Mouse (Mus musculus) forebrain, postnatal 0 days (tissue): Measurements from ENCODE around the gene Hspb6. TPM values are rescaled to one million over a fixed set of nuclear protein-coding genes. Genes with fewer than 3 reads are reported as not detected.

Experiments
- ATAC-seq: fragments of 200-750 bp; cut with Nextera tagmentation; 2 replicates; pipeline ENCODE4 v1.8.0; 2017; ENCODE audit warnings: mild to moderate bottlenecking, moderate library complexity
- DNase-seq: peaks from one replicate; pipeline ENCODE4 v3.0.0-alpha.2; 2015
- H3K27ac ChIP-seq: fragments of 300-500 bp; sonication (generic); 2 replicates; pipeline ENCODE4 v1.5.1; 2014; ENCODE audit warnings: low read depth, mild to moderate bottlenecking, antibody characterized with exemption, low read length, moderate library complexity, mixed read lengths
- H3K27me3 ChIP-seq: fragments of 300-500 bp; sonication (generic); 2 replicates; pipeline ENCODE4 v1.6.1; 2014; ENCODE audit warnings: mild to moderate bottlenecking, low read length, mixed read lengths; ENCODE audit not compliant: insufficient read depth
- H3K36me3 ChIP-seq: fragments of 300-500 bp; sonication (generic); 2 replicates; pipeline ENCODE4 v1.6.1; 2014; ENCODE audit warnings: mild to moderate bottlenecking, moderate library complexity; ENCODE audit not compliant: insufficient read depth
- H3K4me1 ChIP-seq: fragments of 300-500 bp; sonication (generic); 2 replicates; pipeline ENCODE4 v1.6.1; 2014; ENCODE audit warnings: antibody characterized with exemption; ENCODE audit not compliant: insufficient read depth
- H3K4me2 ChIP-seq: fragments of 300-500 bp; sonication (generic); 2 replicates; pipeline ENCODE4 v1.6.1; 2014; ENCODE audit warnings: low read depth, mild to moderate bottlenecking, moderate library complexity
- H3K4me3 ChIP-seq: fragments of 300-500 bp; sonication (generic); 2 replicates; pipeline ENCODE4 v1.5.1; 2014; ENCODE audit warnings: low read depth, low read length, mixed read lengths
- H3K9ac ChIP-seq: fragments of 300-500 bp; sonication (generic); 2 replicates; pipeline ENCODE4 v1.6.1; 2014; ENCODE audit warnings: mild to moderate bottlenecking
- H3K9me3 ChIP-seq: fragments of 300-500 bp; sonication (generic); 2 replicates; pipeline ENCODE4 v1.6.1; 2016; ENCODE audit warnings: low read length
- CTCF ChIP-seq: sonication (generic); IDR thresholded peaks from 2 replicates; pipeline ENCODE4 v1.5.1; 2016; ENCODE audit warnings: antibody characterized with exemption, control low read depth, low read depth
- WGBS: fragments of 180-500 bp; shearing (Covaris S2); extraction: QIAGEN DNeasy Blood & Tissue Kit; methylation state at CpG from one replicate; pipeline ENCODE4 v1.1.7; 2014; 5-methylcytosine and 5-hydroxymethylcytosine counted together
- polyA plus RNA-seq: library from polyadenylated mRNA; unstranded; fragments of >200 nt; fragmentation: Nextera tagmentation; extraction: Ambion mirVana; gene quantifications from 2 replicates; pipeline ENCODE4 v1.2.1, GENCODE M21; 2015
- total RNA-seq: library from RNA; depleted of rRNA; stranded (reverse); fragments of >200 nt; gene quantifications from 2 replicates; pipeline ENCODE4 v1.2.3, GENCODE M21; 2014

Gene Hspb6
- total and polyA plus RNA-seq, 2 experiments from 2014 or later: 4.1 to 14.0 TPM

- TF ChIP-seq CTCF: no peak
- no peak overlapping the region for H3K4me2 ChIP-seq
- H3K27ac ChIP-seq: no peak overlapping the region
- ATAC-seq (no peak), DNase-seq (no peak)
- H3K27me3 ChIP-seq: no peaks in the 10 kb centered on the region
- no peak overlapping the region for H3K9ac ChIP-seq
- 89% methylated on average over 11 of the region's 11 CpGs for WGBS
- no peaks in the 10 kb centered on the region for H3K9me3 ChIP-seq
- no peak overlapping the region for H3K4me3 ChIP-seq
- H3K4me1 ChIP-seq: no peaks in the 10 kb centered on the region
- peaks cover 65% of the 10 kb centered on the region for H3K36me3 ChIP-seq
Measured at GRCm38 (mm10) chr7:30567555-30567954, 15.6 kb downstream of the Hspb6 start.

GRCm38 (mm10) chr7:30572389-30572788, 20.4 kb downstream of the Hspb6 start:
- Histone ChIP-seq H3K9ac (no peak overlapping the region), H3K4me3 (no peak overlapping the region), H3K4me1 (no peaks in the 10 kb centered on the region), H3K36me3 (peaks cover 96% of the 10 kb centered on the region), H3K27me3 (no peaks in the 10 kb centered on the region), H3K9me3 (no peaks in the 10 kb centered on the region), H3K27ac (no peak overlapping the region), H3K4me2 (no peak overlapping the region)
- no peak for TF ChIP-seq CTCF
- ATAC-seq: no peak
- 82% methylated on average over 5 of the region's 5 CpGs for WGBS
- no peak for DNase-seq

- DNase-seq (no peak), ATAC-seq (no peak)
- no peak overlapping the region for H3K4me2 ChIP-seq
- no peaks in the 10 kb centered on the region for H3K9me3 ChIP-seq
- H3K36me3 ChIP-seq: peaks cover 98% of the 10 kb centered on the region
- no peaks in the 10 kb centered on the region for H3K4me1 ChIP-seq
- no peak for TF ChIP-seq CTCF
- H3K27me3 ChIP-seq: no peaks in the 10 kb centered on the region
- no peak overlapping the region for H3K9ac ChIP-seq
- H3K4me3 ChIP-seq: no peak overlapping the region
- H3K27ac ChIP-seq: no peak overlapping the region
- 66% methylated on average over 2 of the region's 2 CpGs for WGBS
Measured at GRCm38 (mm10) chr7:30572969-30573368, 21.0 kb downstream of the Hspb6 start.

- H3K27me3 ChIP-seq: no peaks in the 10 kb centered on the region
- peaks cover 98% of the 10 kb centered on the region for H3K36me3 ChIP-seq
- H3K4me3 ChIP-seq: no peak overlapping the region
- H3K4me1 ChIP-seq: no peaks in the 10 kb centered on the region
- TF ChIP-seq CTCF: no peak
- H3K9ac ChIP-seq: no peak overlapping the region
- no peak overlapping the region for H3K27ac ChIP-seq
- DNase-seq: no peak
- no peak for ATAC-seq
- H3K4me2 ChIP-seq: no peak overlapping the region
- no peaks in the 10 kb centered on the region for H3K9me3 ChIP-seq
- 94% methylated on average over 8 of the region's 8 CpGs for WGBS
Measured at GRCm38 (mm10) chr7:30579950-30580349, 28.0 kb downstream of the Hspb6 start.

- Histone ChIP-seq H3K4me1 (no peaks in the 10 kb centered on the region), H3K4me2 (no peak overlapping the region), H3K36me3 (peaks cover 95% of the 10 kb centered on the region), H3K9ac (no peak overlapping the region), H3K27ac (no peak overlapping the region), H3K9me3 (no peaks in the 10 kb centered on the region), H3K4me3 (no peak overlapping the region), H3K27me3 (no peaks in the 10 kb centered on the region)
- ATAC-seq (no peak), DNase-seq (no peak)
- WGBS: 95% methylated on average over 16 of the region's 16 CpGs
- no peak for TF ChIP-seq CTCF
Measured at GRCm38 (mm10) chr7:30581547-30581946, 29.6 kb downstream of the Hspb6 start.

GRCm38 (mm10) chr7:30584339-30584738, 32.4 kb downstream of the Hspb6 start:
- DNase-seq: no peak
- Histone ChIP-seq H3K9me3 (no peaks in the 10 kb centered on the region), H3K4me2 (no peak overlapping the region), H3K4me1 (peaks cover 8% of the 10 kb centered on the region), H3K9ac (no peak overlapping the region), H3K36me3 (peaks cover 69% of the 10 kb centered on the region), H3K27ac (no peak overlapping the region), H3K27me3 (no peaks in the 10 kb centered on the region), H3K4me3 (no peak overlapping the region)
- TF ChIP-seq CTCF: no peak
- 94% methylated on average over 10 of the region's 10 CpGs for WGBS
- no peak for ATAC-seq

GRCm38 (mm10) chr7:30585170-30585569, 33.2 kb downstream of the Hspb6 start:
- Histone ChIP-seq H3K9me3 (no peaks in the 10 kb centered on the region), H3K27ac (no peak overlapping the region), H3K4me1 (peaks cover 8% of the 10 kb centered on the region), H3K27me3 (no peaks in the 10 kb centered on the region), H3K36me3 (peaks cover 61% of the 10 kb centered on the region), H3K9ac (no peak overlapping the region), H3K4me2 (no peak overlapping the region), H3K4me3 (no peak overlapping the region)
- no peak for DNase-seq
- no peak for TF ChIP-seq CTCF
- WGBS: 97% methylated on average over 7 of the region's 7 CpGs
- no peak for ATAC-seq
